Mouse (Mus musculus): ENCODE measurements around the gene Rprm.

Gene Rprm

GRCm38 (mm10) chr2:54085430-54086087 lies at the start of gene Rprm:
Gene Rprm, minus strand, starts transcription at chr2:54085552.
- DNase-seq = peak; percentile 67 to 81

- DNase-seq = no peak
These were observed 34.0 kb upstream of the Rprm start for GRCm38 (mm10) chr2:54119305-54119704.

- peak; percentile 0 to 11 for DNase-seq
These were observed 33.5 kb upstream of the Rprm start for GRCm38 (mm10) chr2:54118881-54119280.

- no peak for DNase-seq
These were observed 25.9 kb upstream of the Rprm start for GRCm38 (mm10) chr2:54111294-54111693.

- no peak for DNase-seq
These were observed 20.9 kb upstream of the Rprm start for GRCm38 (mm10) chr2:54106232-54106726.

- DNase-seq = no peak
These were observed 14.6 kb upstream of the Rprm start for GRCm38 (mm10) chr2:54099939-54100338.

GRCm38 (mm10) chr2:54092616-54093015 lies 7.3 kb upstream of the Rprm start:
- no peak for DNase-seq

- DNase-seq = no peak
These were observed 902 bp upstream of the Rprm start for GRCm38 (mm10) chr2:54086254-54086653.

GRCm38 (mm10) chr2:54084737-54085429 lies 469 bp downstream of the Rprm start:
- no peak for DNase-seq

- no peak for DNase-seq
These were observed 1.3 kb downstream of the Rprm start for GRCm38 (mm10) chr2:54083861-54084736.

- DNase-seq = no peak
These were observed 6.4 kb downstream of the Rprm start for GRCm38 (mm10) chr2:54078961-54079360.

GRCm38 (mm10) chr2:54071526-54071925 lies 13.8 kb downstream of the Rprm start:
- peak in 1 of 2 experiments; percentile 18 for DNase-seq

GRCm38 (mm10) chr2:54062421-54062820 lies 22.9 kb downstream of the Rprm start:
- no peak for DNase-seq

GRCm38 (mm10) chr2:54061039-54061438 lies 24.3 kb downstream of the Rprm start:
- DNase-seq = no peak
